Mouse (Mus musculus): ENCODE measurements around the gene Dhh. TPM values are rescaled to one million over a fixed set of nuclear protein-coding genes. Genes with fewer than 3 reads are reported as not detected.

Dhh gene
- polyA plus RNA-seq, 1 experiment, result 0.07 TPM

DNA sequence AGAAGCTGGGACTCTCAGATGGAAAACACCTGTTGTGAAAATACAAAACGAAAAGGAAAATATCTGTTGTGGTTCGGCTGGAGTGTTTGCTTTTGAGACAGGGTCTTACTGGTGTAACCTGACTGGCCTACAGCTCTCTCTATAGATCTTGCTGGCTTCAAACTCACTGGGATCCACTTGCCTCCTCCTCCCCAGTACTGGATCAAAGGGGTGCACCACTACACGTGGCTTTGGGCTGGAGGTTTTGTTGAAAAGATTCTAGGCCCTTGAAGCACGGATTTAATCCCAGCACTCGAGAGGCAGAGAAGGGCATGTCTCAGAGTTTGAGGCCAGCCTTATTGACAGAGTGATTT, 16.7 kb downstream of the Dhh start:
- TF ChIP-seq CTCF (IDR thresholded peaks at IDR 0.05; ENCODE audit: borderline replicate concordance, insufficient read depth, low read depth, low read length) (no peak), POLR2A (IDR thresholded peaks at IDR 0.05; ENCODE audit: borderline replicate concordance, insufficient read depth, low read length) (no peak)
- 0 out of 2 replicates have a peak overlapping the region, but pooled peaks have one; percentile 10 for H3K27ac ChIP-seq (ENCODE audit: insufficient read depth, low read length)
- no peak for DNase-seq
- H3K4me1 ChIP-seq (ENCODE audit: control insufficient read depth, insufficient read depth, low read length), result no peaks in the 10 kb centered on the region
- no peaks in the 10 kb centered on the region for H3K27me3 ChIP-seq (ENCODE audit: control insufficient read depth, insufficient read depth, low read length)
- peak overlapping the region; percentile 23 for H3K4me3 ChIP-seq (replicated peaks; ENCODE audit: insufficient read depth, low read depth, low read length)
- WGBS, result 15% methylated on average over 5 of the region's 5 CpGs

DNA sequence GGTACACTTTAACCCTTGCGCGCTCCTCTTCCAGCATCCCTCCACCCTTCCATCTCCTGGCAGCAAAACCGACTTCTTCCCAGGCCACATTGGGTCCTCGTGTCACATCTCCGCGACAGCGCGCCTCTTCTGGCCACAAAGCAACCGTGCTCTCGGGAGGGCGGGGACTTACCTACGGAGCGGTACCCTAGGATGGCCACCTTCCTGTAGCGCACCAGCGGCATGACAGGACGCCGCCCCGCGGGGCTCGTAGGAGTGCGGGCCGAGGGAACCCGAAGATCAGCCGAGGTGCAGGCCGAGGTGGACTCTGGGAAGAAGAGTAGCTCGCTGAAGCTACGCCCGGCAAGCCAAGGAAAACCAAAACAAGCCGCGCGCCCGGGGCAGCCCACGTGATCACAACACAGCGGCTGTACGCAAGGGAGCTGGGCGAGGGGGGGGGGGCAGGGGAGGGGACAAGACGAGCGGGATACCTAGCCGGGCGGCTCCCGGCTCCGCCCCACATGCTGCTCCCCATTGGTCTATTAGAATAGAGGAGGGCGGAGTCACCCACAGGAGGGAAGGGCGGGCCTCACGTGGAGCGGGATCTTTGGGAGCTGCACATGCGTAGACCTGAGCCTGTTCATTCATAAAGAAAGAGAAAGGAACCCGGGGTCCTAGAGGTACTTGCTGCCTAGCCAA, 17.2 kb downstream of the Dhh start:
- Histone ChIP-seq H3K27ac (ENCODE audit: insufficient read depth, low read length) (peak overlapping the region; percentile 53), H3K27me3 (ENCODE audit: control insufficient read depth, insufficient read depth, low read length) (no peaks in the 10 kb centered on the region), H3K4me1 (ENCODE audit: control insufficient read depth, insufficient read depth, low read length) (no peaks in the 10 kb centered on the region), H3K4me3 (replicated peaks; ENCODE audit: insufficient read depth, low read depth, low read length) (peak overlapping the region; percentile 72)
- peak; percentile 94 to 96 for DNase-seq
- WGBS, result under 1% methylated on average over 47 of the region's 48 CpGs
- TF ChIP-seq POLR2A (IDR thresholded peaks at IDR 0.05; ENCODE audit: borderline replicate concordance, insufficient read depth, low read length), result peak; percentile 24; the same call in 1 of the 2 replicates
- TF ChIP-seq CTCF (IDR thresholded peaks at IDR 0.05; ENCODE audit: borderline replicate concordance, insufficient read depth, low read depth, low read length), result peak; percentile 8; the same call in 1 of the 2 replicates

DNA sequence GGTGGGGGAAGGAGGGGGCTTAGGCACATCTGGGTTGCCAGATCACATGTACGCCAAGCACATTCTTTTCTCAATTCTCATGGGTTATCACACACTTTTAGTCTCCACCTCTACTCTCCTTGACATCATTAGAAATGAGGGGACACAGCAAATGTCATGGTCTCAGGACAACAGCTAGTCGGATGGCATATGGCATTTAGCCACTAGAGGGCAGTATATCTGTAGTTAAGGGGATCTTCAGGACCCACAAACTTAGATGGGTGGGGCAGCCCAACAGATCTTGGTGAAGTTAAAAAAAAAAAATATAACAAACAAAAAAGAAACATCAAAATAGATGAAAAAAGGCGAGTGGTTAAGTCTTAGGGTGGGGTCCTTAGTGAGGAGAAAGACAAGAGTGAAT, 21.0 kb downstream of the Dhh start:
- WGBS, result 11% methylated on average over 3 of the region's 3 CpGs
- Histone ChIP-seq H3K27me3 (ENCODE audit: control insufficient read depth, insufficient read depth, low read length) (no peaks in the 10 kb centered on the region), H3K4me1 (ENCODE audit: control insufficient read depth, insufficient read depth, low read length) (no peaks in the 10 kb centered on the region), H3K4me3 (replicated peaks; ENCODE audit: insufficient read depth, low read depth, low read length) (no peak overlapping the region), H3K27ac (ENCODE audit: insufficient read depth, low read length) (no peak overlapping the region)
- TF ChIP-seq POLR2A (IDR thresholded peaks at IDR 0.05; ENCODE audit: borderline replicate concordance, insufficient read depth, low read length), result no peak
- TF ChIP-seq CTCF (IDR thresholded peaks at IDR 0.05; ENCODE audit: borderline replicate concordance, insufficient read depth, low read depth, low read length), result peak; percentile 65; the same call in 1 of the 2 replicates
- peak; percentile 58 to 73 for DNase-seq

DNA sequence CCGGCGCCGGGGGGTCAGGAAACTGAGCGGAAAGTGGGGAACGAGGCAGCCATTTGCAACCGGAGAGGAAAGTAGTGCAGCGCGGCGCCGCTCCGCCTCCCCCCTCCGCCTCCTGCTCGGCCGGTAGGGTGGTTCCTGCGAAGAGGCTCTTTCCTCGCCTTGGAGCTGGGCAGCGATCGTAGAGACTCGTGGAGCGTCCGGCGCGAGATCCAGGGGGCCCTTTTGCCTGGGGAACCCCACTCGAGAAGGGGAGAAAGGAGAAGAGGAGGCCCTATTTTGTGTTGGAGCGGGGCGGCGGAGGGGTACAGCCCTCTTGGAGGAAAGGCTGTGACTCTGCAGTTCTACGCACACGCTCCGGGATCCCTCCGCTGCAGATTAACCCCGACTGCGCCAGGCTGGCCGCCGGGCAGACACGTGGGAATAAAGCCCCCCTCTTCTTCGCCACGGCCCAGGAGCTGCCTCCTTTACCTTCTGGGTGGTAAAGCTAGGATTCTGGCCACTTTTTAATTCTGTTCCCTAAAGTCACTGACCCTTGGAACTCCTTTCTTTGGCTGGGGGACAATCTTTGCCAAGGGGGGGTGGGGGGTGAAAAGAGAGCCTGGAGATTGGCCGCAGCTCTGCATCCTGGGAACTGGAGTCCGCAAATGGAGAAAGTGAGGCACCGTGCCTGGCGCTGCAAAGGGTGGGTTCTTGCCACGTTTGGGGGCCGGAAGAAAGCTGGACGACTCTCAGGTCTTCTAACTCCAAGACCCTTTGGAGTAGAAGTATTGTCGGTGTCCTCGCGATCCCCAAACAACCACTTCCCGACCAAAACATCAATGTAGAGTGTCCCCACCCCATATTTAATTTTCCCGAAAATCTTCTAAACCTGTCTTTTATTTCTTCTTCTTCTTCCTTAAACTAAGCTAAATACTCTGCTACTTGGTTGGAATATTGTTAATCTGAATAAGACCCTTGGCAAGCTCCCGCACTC, 26.1 kb downstream of the Dhh start:
- WGBS, result 1% methylated on average over 51 of the region's 51 CpGs
- Histone ChIP-seq H3K27ac (ENCODE audit: insufficient read depth, low read length) (peak overlapping the region; percentile 100), H3K4me1 (ENCODE audit: control insufficient read depth, insufficient read depth, low read length) (peaks cover 10% of the 10 kb centered on the region), H3K27me3 (ENCODE audit: control insufficient read depth, insufficient read depth, low read length) (no peaks in the 10 kb centered on the region), H3K4me3 (replicated peaks; ENCODE audit: insufficient read depth, low read depth, low read length) (peak overlapping the region; percentile 90)
- TF ChIP-seq POLR2A (IDR thresholded peaks at IDR 0.05; ENCODE audit: borderline replicate concordance, insufficient read depth, low read length), result peak; percentile 26; the same call in 1 of the 2 replicates
- TF ChIP-seq CTCF (IDR thresholded peaks at IDR 0.05; ENCODE audit: borderline replicate concordance, insufficient read depth, low read depth, low read length), result peak; percentile 3; the same call in 1 of the 2 replicates
- peak; percentile 93 to 97 for DNase-seq

DNA sequence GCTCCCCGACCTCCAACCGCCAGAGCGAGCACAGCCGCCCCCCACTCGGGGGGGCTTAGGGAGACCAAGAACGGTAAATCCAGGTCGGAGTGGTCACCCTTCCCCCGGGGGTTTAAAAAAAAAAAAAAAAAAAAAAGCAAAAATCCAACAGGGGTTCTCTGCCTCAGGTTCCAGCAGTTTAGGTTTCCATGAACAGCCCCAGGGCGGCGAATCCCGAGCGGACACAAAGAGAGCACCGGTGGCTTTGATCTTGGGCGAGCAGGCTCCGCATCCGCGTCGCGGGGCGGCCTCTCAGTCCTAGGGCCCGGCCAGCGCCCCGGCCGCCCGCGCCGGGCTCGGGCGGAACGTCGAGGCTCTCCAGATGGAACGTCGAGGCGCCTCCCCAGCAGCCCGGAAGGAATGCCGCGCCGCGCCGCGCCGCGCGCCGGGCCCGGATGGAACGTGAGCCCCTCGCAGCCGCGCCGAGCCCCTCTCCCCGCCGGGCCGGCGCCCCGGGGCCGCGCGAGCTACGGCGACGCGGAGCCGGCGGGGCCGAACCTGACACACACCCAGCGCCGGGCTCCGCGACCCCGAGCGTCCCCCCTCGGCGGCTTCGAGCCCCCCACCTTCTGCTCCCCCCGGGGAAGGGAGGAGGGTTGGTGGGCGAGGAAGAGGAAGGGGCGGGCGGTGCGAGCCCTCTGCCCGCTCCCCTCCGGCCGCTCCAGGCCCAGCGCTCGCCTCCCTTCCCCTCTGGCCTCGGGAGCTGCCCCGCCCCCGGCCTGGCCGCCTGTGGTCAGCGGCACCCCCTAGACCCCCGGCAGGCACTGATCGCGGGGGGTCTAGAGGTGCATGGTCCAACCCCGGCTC, 27.0 kb downstream of the Dhh start, which contains the start of gene Kmt2d:
Kmt2d (minus strand) TSS at position 135 of the 846 bp plus-strand sequence.
- TF ChIP-seq POLR2A (IDR thresholded peaks at IDR 0.05; ENCODE audit: borderline replicate concordance, insufficient read depth, low read length) (no peak), CTCF (IDR thresholded peaks at IDR 0.05; ENCODE audit: borderline replicate concordance, insufficient read depth, low read depth, low read length) (no peak)
- peak in 1 of 2 experiments; percentile 40 for DNase-seq
- Histone ChIP-seq H3K4me1 (ENCODE audit: control insufficient read depth, insufficient read depth, low read length) (peaks cover 15% of the 10 kb centered on the region), H3K4me3 (replicated peaks; ENCODE audit: insufficient read depth, low read depth, low read length) (peak within 1 kb of the TSS; percentile 90), H3K27ac (ENCODE audit: insufficient read depth, low read length) (peak within 1 kb of the TSS; percentile 100), H3K27me3 (ENCODE audit: control insufficient read depth, insufficient read depth, low read length) (no peaks in the 10 kb centered on the region)
- WGBS, result under 1% methylated on average over 81 of the region's 94 CpGs

DNA sequence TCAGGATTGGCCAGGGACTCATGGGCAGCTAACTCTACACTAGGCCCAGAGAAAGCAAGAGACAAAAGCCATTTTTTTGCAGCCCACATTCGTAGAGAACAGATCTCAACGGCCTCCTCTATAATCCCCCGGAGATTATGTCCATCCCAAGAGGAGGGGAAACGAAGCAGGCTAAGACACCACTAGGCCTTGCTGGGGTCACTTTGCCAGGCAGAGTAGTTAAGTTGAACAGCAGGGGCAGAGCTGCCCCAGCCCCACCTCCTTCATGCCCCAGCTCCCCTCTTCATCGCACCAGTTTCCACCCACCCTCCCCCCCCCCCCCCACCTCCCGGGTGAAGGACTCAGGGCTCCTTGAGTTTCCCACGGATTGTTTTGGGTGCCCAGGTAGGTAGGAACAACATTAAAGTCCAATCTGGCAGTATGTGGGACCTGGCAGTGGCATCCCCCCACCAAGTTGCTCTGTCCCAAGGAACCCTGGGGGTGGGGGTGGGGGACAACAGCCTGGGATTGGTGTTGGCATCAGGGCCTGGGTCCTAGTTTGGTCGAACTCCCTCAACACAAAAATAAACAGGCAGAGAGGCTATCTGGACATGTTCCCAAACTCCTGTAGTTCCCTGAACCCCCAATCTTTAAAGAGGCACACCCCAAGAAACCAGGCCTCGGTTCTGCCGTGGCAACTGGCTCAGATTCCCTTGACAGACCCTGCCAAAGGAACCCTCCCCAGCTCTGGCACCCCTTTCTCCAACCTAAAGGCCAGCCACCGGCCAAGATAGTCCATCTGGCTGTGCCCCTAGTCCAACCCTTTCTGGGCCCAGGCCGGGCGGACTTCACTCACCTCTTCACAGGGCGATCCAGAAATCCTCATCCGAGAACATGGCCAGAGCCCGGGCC, 27.9 kb downstream of the Dhh start:
- Histone ChIP-seq H3K4me1 (ENCODE audit: control insufficient read depth, insufficient read depth, low read length) (peaks cover 19% of the 10 kb centered on the region), H3K4me3 (replicated peaks; ENCODE audit: insufficient read depth, low read depth, low read length) (peak overlapping the region; percentile 90), H3K27me3 (ENCODE audit: control insufficient read depth, insufficient read depth, low read length) (no peaks in the 10 kb centered on the region), H3K27ac (ENCODE audit: insufficient read depth, low read length) (peak overlapping the region; percentile 100)
- TF ChIP-seq CTCF (IDR thresholded peaks at IDR 0.05; ENCODE audit: borderline replicate concordance, insufficient read depth, low read depth, low read length) (no peak), POLR2A (IDR thresholded peaks at IDR 0.05; ENCODE audit: borderline replicate concordance, insufficient read depth, low read length) (no peak)
- 1% methylated on average over 16 of the region's 16 CpGs for WGBS
- peak; percentile 67 to 78 for DNase-seq
